Mouse (Mus musculus): Measurements from ENCODE around the gene Zfp597.
"Not testable (repeated sequence)": the region's sequence is repeated elsewhere in the genome, so short reads cannot be mapped to it uniquely, and the experiment has no call there.

Zfp597 gene

GRCm38 (mm10) chr16:3859254-3859653 lies 25.1 kb downstream of the Zfp597 start:
- no peak for DNase-seq (ENCODE audit: low spot score in 2 of 2)

- no peak for DNase-seq (ENCODE audit: low spot score in 2 of 2)
Measured at GRCm38 (mm10) chr16:3855776-3856175, 28.6 kb downstream of the Zfp597 start.

- no peak for DNase-seq (ENCODE audit: low spot score in 2 of 2)
Measured at GRCm38 (mm10) chr16:3854437-3855182, 29.8 kb downstream of the Zfp597 start.

GRCm38 (mm10) chr16:3852586-3852985 lies 31.8 kb downstream of the Zfp597 start:
- DNase-seq (ENCODE audit: low spot score in 2 of 2): no peak

GRCm38 (mm10) chr16:3851301-3851700 lies 33.1 kb downstream of the Zfp597 start:
- not testable (repeated sequence) for DNase-seq (ENCODE audit: low spot score in 2 of 2)

- DNase-seq (ENCODE audit: low spot score in 2 of 2): no peak
Measured at GRCm38 (mm10) chr16:3848416-3848815, 35.9 kb downstream of the Zfp597 start.

GRCm38 (mm10) chr16:3847871-3848270 lies 36.5 kb downstream of the Zfp597 start:
- DNase-seq (ENCODE audit: low spot score in 2 of 2): no peak

- peak; percentile 93 to 96 for DNase-seq (ENCODE audit: low spot score in 2 of 2)
Measured at GRCm38 (mm10) chr16:3846711-3847518, 37.4 kb downstream of the Zfp597 start, which contains the start of gene Zfp174. TSS of gene Zfp174 (plus strand) at chr16:3847268.

GRCm38 (mm10) chr16:3843796-3844195 lies 40.6 kb downstream of the Zfp597 start:
- DNase-seq (ENCODE audit: low spot score in 2 of 2): no peak

- no peak for DNase-seq (ENCODE audit: low spot score in 2 of 2)
Measured at GRCm38 (mm10) chr16:3842989-3843388, 41.4 kb downstream of the Zfp597 start.

GRCm38 (mm10) chr16:3839157-3839885 lies 45.0 kb downstream of the Zfp597 start:
- DNase-seq (ENCODE audit: low spot score in 2 of 2): no peak

- DNase-seq (ENCODE audit: low spot score in 2 of 2): no peak
Measured at GRCm38 (mm10) chr16:3835461-3835860, 48.9 kb downstream of the Zfp597 start.

GRCm38 (mm10) chr16:3830588-3831109 lies 53.7 kb downstream of the Zfp597 start, which contains the start of gene Olfr15:
TSS of gene Olfr15 (plus strand) at chr16:3830878.
- no peak for DNase-seq (ENCODE audit: low spot score in 2 of 2)

- DNase-seq (ENCODE audit: low spot score in 2 of 2): no peak
Measured at GRCm38 (mm10) chr16:3829727-3830126, 54.6 kb downstream of the Zfp597 start.

- no peak for DNase-seq (ENCODE audit: low spot score in 2 of 2)
Measured at GRCm38 (mm10) chr16:3828021-3828420, 56.3 kb downstream of the Zfp597 start.

- no peak for DNase-seq (ENCODE audit: low spot score in 2 of 2)
Measured at GRCm38 (mm10) chr16:3820202-3820601, 64.2 kb downstream of the Zfp597 start.

GRCm38 (mm10) chr16:3814667-3815066 lies 69.7 kb downstream of the Zfp597 start:
- DNase-seq (ENCODE audit: low spot score in 2 of 2): not testable (repeated sequence)
